Mouse (Mus musculus) liver, adult 10 weeks (tissue): Measurements from ENCODE around the gene Aifm2. TPM values are rescaled to one million over a fixed set of nuclear protein-coding genes. Genes with fewer than 3 reads are reported as not detected.

ENCODE experiments used
- polyA plus RNA-seq: library from polyadenylated mRNA; stranded (reverse); fragments of 350-450 nt; fragmentation: Illumina TruSeq; extraction: RNeasy Lipid Tissue Mini Kit (QIAGEN cat#74804); gene quantifications from one replicate; pipeline ENCODE4 v1.2.3, GENCODE M21; 2014; ENCODE audit warnings: low read depth, low replicate concordance

Aifm2 gene
- 5.4 TPM for polyA plus RNA-seq

DNA sequence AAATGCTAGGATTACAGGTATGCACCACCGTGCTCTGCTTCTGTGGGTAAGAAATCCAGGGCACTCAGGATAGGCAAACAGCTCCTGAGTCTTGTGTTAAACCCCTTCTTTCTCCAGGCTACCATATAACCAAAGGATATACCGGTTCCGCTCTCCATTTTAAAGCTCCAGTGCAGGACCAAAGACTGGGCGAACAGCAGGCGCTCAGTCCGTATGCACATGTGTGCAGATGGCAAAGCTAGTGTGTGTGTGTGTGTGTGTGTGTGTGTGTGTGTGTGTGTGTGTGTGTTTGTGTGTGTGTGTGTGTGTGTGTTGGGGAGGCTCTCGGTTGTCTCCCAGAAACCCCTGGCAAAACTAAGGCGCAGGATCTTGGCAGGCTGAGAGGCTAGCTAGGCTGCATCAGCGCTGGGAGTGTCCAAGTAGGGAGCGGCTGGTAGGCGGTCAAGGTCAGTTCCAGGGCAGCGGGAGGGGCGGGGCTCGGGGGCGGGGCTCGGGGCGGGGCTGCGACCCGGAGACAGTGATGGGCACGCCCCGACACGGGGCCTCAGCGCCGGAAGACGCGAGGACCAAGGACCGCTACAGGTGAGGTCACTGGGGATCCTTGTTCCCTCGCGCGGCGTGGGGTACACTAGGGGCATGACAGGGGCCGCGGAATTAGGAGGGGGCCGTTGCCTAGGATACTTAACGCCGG lies at the start of gene Aifm2:
Gene Aifm2, plus strand, starts transcription at position 493 of the 691 bp plus-strand sequence.

DNA sequence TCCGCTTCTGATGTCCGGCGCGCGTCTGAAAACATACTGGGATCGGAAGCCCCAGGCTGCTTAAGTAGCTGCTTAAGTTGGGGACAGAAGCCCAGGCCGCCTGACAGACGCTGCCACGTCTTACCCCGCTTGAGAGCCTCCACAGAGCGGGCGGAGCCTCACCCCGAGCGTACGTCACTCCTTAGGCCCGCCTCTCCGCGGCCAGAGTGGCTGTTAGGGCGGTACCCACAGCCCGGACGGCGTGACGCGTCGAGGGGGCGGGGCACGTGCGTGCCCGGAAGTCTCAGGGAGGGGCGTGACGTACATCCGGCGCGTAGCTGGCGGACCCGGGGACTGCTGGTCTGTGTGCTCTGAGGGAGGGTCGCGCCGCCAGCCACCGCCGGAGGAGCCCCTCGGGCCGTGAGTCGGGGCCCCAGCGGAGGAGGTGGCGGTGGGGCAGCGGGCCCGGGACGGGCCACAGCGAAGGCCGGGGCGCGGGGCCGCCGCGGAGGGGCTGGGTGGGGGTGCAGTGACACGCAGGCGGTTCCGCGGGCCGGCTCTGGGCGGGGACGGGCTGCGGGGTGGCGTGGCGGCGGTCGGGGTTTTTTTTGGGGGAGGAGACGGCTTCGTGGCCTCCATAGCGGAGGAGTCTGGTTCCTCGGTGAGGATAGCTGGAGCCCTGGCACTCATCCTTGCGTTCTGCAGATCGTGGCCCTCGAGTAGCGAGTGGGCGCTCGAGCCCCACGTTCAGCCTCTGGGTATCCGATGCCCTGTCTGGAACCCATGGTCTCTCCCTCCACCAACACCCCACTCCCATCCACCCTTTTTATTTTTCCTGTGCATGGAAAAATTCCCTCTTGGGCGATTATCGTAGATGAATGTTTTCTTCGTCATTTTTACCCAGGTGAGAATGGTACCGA lies 34.8 kb upstream of the Aifm2 start, which contains the start of gene Sar1a:
Gene Sar1a, plus strand, starts transcription at position 285 of the 899 bp plus-strand sequence.

DNA sequence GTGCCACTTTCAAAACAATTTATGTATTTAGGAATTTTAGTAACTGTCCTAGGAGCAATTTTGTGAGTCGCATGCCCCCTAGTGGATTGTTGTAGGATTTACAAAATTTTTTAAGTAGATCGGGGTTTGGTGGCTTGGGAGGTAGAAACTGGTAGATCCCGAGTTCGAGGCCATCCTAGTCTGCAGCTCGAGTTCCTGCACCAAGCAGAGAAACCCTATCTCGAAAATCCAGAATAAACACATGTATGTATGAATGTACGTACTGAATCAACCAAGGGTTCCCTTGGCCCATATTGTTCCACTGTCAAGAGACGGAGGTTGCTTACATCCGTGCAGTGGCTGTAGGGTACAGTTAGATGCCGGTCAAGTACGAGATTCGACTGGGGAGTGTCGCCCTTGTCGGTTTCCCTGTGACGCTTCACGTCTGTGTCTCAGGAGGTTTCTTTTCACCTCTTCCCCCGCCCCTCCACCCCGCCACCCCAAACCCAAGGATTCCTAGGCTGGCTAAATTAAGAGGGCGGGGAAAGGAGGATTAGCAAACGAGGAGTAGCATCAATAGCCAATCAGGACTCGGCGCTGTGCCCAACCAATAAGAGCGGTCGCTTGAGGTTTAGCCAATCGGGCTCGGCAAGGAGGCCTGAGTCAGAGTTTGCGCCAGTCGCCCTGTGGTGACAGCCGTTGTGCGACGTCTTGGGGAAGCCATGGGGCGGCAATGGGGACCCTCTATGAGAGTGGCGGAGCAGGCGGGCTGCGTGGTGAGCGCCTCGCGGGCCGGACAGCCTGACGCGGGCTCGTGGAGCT lies 20.0 kb upstream of the Aifm2 start, which contains the start of gene Tysnd1:
Gene Tysnd1, plus strand, starts transcription at position 645 of the 801 bp plus-strand sequence.

GRCm38 (mm10) chr10:61783621-61784251 lies 68.7 kb downstream of the Aifm2 start, which contains the start of gene H2afy2:
H2afy2 (minus strand) TSS chr10:61784147.

Other genes starting within 250 kb of the Aifm2 start
- 1.5 TPM for gene Lrrc20, start 239.5 kb upstream of the Aifm2 start, polyA plus RNA-seq
- not detected for gene Npffr1, start 119.8 kb upstream of the Aifm2 start, polyA plus RNA-seq
- gene Ppa1, start 66.7 kb upstream of the Aifm2 start, polyA plus RNA-seq: 239 TPM
- gene Sar1a, start 35.0 kb upstream of the Aifm2 start, polyA plus RNA-seq: 106 TPM
- 3.9 TPM for gene Tysnd1, start 19.7 kb upstream of the Aifm2 start, polyA plus RNA-seq
- 0.40 TPM for gene H2afy2, start 68.9 kb downstream of the Aifm2 start, polyA plus RNA-seq